Mouse (Mus musculus) testis, adult 2 months (tissue): ENCODE results near the gene Mpeg1.

ENCODE experiments used
- CTCF ChIP-seq: fragments of 200-500 bp; IDR thresholded peaks from 2 replicates; pipeline ENCODE4 v1.5.1; 2012; ENCODE audit warnings: low read depth, mild to moderate bottlenecking, inconsistent platforms, low read length, moderate library complexity; ENCODE audit not compliant: control insufficient read depth, insufficient read depth, insufficient replicate concordance
- POLR2A ChIP-seq: fragments of 200-500 bp; IDR thresholded peaks from 2 replicates; pipeline ENCODE4 v1.6.1; 2012; ENCODE audit warnings: low read depth, mild to moderate bottlenecking, inconsistent platforms, low read length, moderate library complexity; ENCODE audit not compliant: control insufficient read depth

DNA sequence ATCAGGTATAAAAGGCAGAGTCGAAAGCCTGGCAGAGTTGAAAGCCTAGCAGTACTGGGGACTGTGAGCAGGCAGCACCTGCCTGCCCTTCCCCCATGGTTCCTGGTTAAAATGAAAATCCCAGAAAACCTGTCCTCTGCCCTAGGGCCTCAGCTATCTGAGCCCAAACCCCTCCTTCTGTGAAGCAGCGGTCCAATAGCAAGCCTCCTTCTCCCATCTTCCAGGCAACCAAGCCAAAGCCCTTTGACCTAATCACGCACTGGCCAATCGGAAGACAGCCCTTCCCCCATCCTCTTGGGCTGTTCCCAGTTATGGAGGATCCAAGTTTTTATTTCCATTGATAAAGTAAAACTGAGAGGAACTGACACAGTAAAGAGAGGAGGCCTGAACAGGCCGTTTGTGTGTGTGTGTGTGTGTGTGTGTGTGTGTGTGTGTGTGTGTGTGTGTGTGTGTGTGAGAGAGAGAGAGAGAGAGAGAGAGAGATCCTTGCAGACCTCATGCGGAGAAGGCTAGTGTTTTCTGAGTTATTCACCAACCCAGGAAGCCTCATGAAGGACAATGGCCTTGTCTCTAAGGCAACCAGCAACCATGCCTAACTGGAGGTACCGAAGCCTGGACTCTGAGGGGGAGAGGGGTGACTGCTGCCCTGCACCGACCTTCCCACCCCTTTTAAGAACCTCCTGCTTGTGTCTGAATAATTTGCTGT, 28.5 kb downstream of the Mpeg1 start:
- TF ChIP-seq CTCF, result no peak
- TF ChIP-seq POLR2A, result peak; percentile 50; the same call in 1 of the 2 replicates
